Mouse (Mus musculus) heart, adult 2 months (tissue): Measurements from ENCODE around the gene Abi1. TPM values are rescaled to one million over a fixed set of nuclear protein-coding genes. Genes with fewer than 3 reads are reported as not detected.

Experiments used
- DNase-seq, 2 experiments: peaks; one replicate each; pipeline ENCODE4 v3.0.0; 2021
- H3K27ac ChIP-seq: fragments of 200-600 bp; 2 replicates; pipeline ENCODE4 v1.8.1; 2022
- H3K27me3 ChIP-seq: fragments of 200-500 bp; 2 replicates; pipeline ENCODE4 v1.6.1; 2012; ENCODE audit warnings: mild to moderate bottlenecking, low read length, inconsistent platforms, mixed read lengths; ENCODE audit not compliant: control insufficient read depth, insufficient read depth
- H3K36me3 ChIP-seq: fragments of 200-500 bp; 2 replicates; pipeline ENCODE4 v1.6.1; 2012; ENCODE audit warnings: low read length, inconsistent platforms; ENCODE audit not compliant: control insufficient read depth, insufficient read depth
- H3K4me1 ChIP-seq: fragments of 200-500 bp; 2 replicates; pipeline ENCODE4 v1.6.1; 2011; ENCODE audit warnings: low read length; ENCODE audit not compliant: control insufficient read depth, insufficient read depth
- H3K4me3 ChIP-seq: fragments of 200-600 bp; 2 replicates; pipeline ENCODE4 v1.8.1; 2022
- H3K79me2 ChIP-seq: fragments of 200-500 bp; replicated peaks from 2 replicates; pipeline ENCODE4 v1.6.1; 2012; ENCODE audit warnings: mild to moderate bottlenecking, inconsistent platforms, low read length, moderate library complexity, mixed read lengths; ENCODE audit not compliant: control insufficient read depth, insufficient read depth
- H3K9ac ChIP-seq: fragments of 200-500 bp; 2 replicates; pipeline ENCODE4 v1.6.1; 2012; ENCODE audit warnings: low read depth, mild to moderate bottlenecking, control low read depth, inconsistent platforms, low read length, mixed read lengths
- CTCF ChIP-seq: fragments of 200-600 bp; IDR thresholded peaks from 2 replicates; pipeline ENCODE4 v1.8.1; 2022; ENCODE audit warnings: antibody characterized with exemption, mild to moderate bottlenecking, moderate library complexity
- EP300 ChIP-seq: fragments of 200-500 bp; IDR thresholded peaks from 2 replicates; pipeline ENCODE4 v1.6.1; 2011; ENCODE audit warnings: low read depth, low read length, control low read depth; ENCODE audit not compliant: insufficient read depth
- POLR2A ChIP-seq: fragments of 200-500 bp; IDR thresholded peaks from 2 replicates; pipeline ENCODE4 v1.6.1; 2011; ENCODE audit warnings: mild to moderate bottlenecking, low read depth, low read length, control low read depth; ENCODE audit not compliant: insufficient read depth
- WGBS: fragments of 180-500 bp; shearing (Covaris S2); methylation state at CpG from one replicate; pipeline ENCODE4 v1.1.7; 2018; 5-methylcytosine and 5-hydroxymethylcytosine counted together
- intact Hi-C: fragments of 180-260 bp; cut with DNase I; formaldehyde crosslinking; loops from one replicate; pipeline ENCODE4 v1.15.1; 2025
- polyA plus RNA-seq: library from polyadenylated mRNA; depleted of rRNA; stranded (reverse); fragments of >200 nt; gene quantifications from 2 replicates; pipeline ENCODE4 v1.2.3, GENCODE M21; 2012; rRNA removed
- total RNA-seq, 2 experiments: library from RNA; stranded (reverse); gene quantifications; 2 replicates each; pipeline ENCODE4 v1.2.3; 2021

The Abi1 gene
- total and polyA plus RNA-seq, 3 experiments: 20.9 to 32.6 (median 23.5) TPM

DNA sequence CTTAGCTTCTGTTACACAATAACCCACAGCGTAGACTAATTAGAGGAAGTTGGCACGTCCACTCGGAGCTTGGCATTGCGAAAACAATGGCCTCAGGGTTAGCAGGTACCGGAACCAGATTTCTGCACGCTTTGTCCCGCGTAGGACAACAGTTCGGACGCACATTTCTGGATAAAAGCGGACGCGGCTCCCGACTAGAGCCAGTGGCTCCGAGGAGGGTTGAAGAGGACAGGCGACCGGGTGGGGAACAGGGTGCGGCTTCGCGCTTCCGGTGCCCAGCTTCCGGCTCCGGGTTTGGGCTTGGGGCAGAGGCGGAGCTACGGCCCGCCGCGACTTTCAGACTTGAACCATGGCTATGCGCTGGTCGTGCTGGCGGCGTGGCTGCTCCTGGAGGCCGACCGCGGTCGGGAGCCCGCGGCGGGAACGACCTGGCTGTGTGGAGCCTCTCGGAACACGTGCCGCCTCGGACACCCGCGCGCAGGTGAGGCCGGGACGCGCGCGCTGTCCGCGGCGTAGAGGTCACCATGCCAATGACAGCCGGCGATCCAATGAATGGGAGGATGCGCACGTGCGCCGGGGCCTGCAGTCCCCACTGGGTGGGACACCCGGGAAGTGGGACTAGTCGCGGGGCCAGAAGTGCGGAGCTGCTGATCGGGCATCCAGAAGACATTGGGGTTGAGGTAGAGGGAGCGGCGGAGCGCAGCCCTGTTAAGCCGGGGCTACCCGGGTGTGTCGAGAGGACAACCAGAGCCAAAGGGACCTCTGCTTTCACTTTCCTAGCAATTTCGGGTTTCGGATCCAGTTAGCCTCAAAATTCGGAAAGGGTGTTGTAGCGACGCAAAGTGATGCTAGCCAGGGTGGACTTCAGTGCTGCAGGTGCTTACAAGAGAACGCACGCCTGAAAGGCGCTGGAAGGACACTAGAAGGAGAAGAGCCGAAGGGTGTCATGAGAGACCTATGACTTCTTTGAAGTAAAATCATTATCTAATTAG, 144.5 kb downstream of the Abi1 start, which contains the start of gene Pdss1:
Gene Pdss1 (plus strand): TSS at position 241 of the 992 bp plus-strand sequence.
- Histone ChIP-seq H3K4me3 (peak within 1 kb of the TSS; percentile 97), H3K79me2 (no peaks in the 10 kb centered on the region), H3K27me3 (no peaks in the 10 kb centered on the region), H3K36me3 (peaks cover 2% of the 10 kb centered on the region; the same call in 1 of the 2 replicates), H3K27ac (peak within 1 kb of the TSS; percentile 84), H3K4me1 (no peaks in the 10 kb centered on the region), H3K9ac (peak within 1 kb of the TSS; percentile 77)
- intact Hi-C loops: loop anchor here (1.0 to 10.0 kb wide), 3 partner anchors 144 to 259 kb away; partner anchors contain the start of genes Acbd5, Mastl and Yme1l1
- TF ChIP-seq EP300: peak; percentile 69; the same call in 1 of the 2 replicates
- no peak for TF ChIP-seq CTCF
- peak; percentile 93 for TF ChIP-seq POLR2A
- DNase-seq: peak; percentile 91 to 93
- WGBS: under 1% methylated on average over 81 of the region's 81 CpGs

DNA sequence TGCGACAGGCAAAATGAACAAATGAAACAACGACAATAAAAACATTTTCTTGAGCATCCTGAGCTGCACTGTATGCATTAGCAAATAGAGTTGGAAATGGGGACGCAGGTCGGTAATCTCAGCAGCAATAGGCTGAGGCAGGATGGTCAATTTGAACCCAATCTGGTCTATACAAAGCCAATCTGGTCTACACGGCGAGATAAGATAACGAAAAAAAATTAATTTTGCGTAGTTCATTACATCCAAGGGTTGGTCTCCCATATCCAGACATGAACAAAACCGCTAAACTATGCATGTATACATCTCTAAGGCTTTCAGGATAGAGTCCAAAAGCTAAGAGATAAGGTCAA, 145.1 kb downstream of the Abi1 start:
- Histone ChIP-seq H3K4me1 (no peaks in the 10 kb centered on the region), H3K27me3 (no peaks in the 10 kb centered on the region), H3K9ac (peak overlapping the region; percentile 35), H3K79me2 (no peaks in the 10 kb centered on the region), H3K27ac (peak overlapping the region; percentile 84), H3K4me3 (peak overlapping the region; percentile 97), H3K36me3 (peaks cover 2% of the 10 kb centered on the region; the same call in 1 of the 2 replicates)
- no peak for DNase-seq
- TF ChIP-seq POLR2A (no peak), EP300 (no peak)
- 9% methylated on average over 9 of the region's 9 CpGs for WGBS
- intact Hi-C loops: loop anchor here (1.0 to 10.0 kb wide), 3 partner anchors 144 to 260 kb away; partner anchors contain the start of genes Acbd5, Mastl and Yme1l1

Other genes starting within 250 kb of the Abi1 start
- gene Pdss1, start 144.7 kb downstream of the Abi1 start, total RNA-seq: 10 to 100 TPM; 19.4 to 20.9 TPM
- gene Pdss1, start 144.7 kb downstream of the Abi1 start, polyA plus RNA-seq: 11.9 and 15.9 TPM in 2 replicates
- 10 to 100 TPM; 26.5 to 28.0 TPM for gene Acbd5, start 27.9 kb upstream of the Abi1 start, total RNA-seq
- 4.1 and 7.0 TPM in 2 replicates for gene Acbd5, start 27.9 kb upstream of the Abi1 start, polyA plus RNA-seq
- under 1 TPM; 0.18 to 0.57 TPM for gene Mastl, start 115.8 kb upstream of the Abi1 start, total RNA-seq
- gene Mastl, start 115.8 kb upstream of the Abi1 start, polyA plus RNA-seq: 0.08 and 0.15 TPM in 2 replicates
- gene Yme1l1, start 116.1 kb upstream of the Abi1 start, total RNA-seq: 10 to 100 TPM; 61.3 to 73.3 TPM
- 5.9 and 13.2 TPM in 2 replicates for gene Yme1l1, start 116.1 kb upstream of the Abi1 start, polyA plus RNA-seq
- not detected for gene 4931423N10Rik, start 167.2 kb upstream of the Abi1 start, total RNA-seq
- gene 4931423N10Rik, start 167.2 kb upstream of the Abi1 start, polyA plus RNA-seq: not detected in 2 replicates